Mouse (Mus musculus): ENCODE data around the gene Hist1h2be. TPM values are rescaled to one million over a fixed set of nuclear protein-coding genes. Genes with fewer than 3 reads are reported as not detected.

The Hist1h2be gene
- polyA plus RNA-seq, 1 experiment from 2014 or later, result 1.9 TPM

Small RNAs within 50 kb of the gene (microRNA-seq; reads per million reads assigned to microRNA genes)
- gene Gm44297 (not detected), gene Gm44359 (not detected), gene Gm44394 (not detected)

Other genes starting within 250 kb of the Hist1h2be start
- 5.1 and 5.2 TPM in 2 replicates for gene Abt1, start 197.3 kb downstream of the Hist1h2be start, polyA plus RNA-seq (2015; fragmentation: Nextera tagmentation; extraction: Ambion mirVana)
- 1.6 and 2.1 TPM in 2 replicates for gene Btn1a1, start 155.2 kb downstream of the Hist1h2be start, polyA plus RNA-seq (2015; fragmentation: Nextera tagmentation; extraction: Ambion mirVana)
- gene Btn2a2, start 132.3 kb downstream of the Hist1h2be start, polyA plus RNA-seq (2015; fragmentation: Nextera tagmentation; extraction: Ambion mirVana), result not detected in 2 replicates
- 4.6 and 7.0 TPM in 2 replicates for gene Hist1h4h, start 90.1 kb downstream of the Hist1h2be start, polyA plus RNA-seq (2015; fragmentation: Nextera tagmentation; extraction: Ambion mirVana)
- gene Hist1h2af, start 87.2 kb downstream of the Hist1h2be start, polyA plus RNA-seq (2015; fragmentation: Nextera tagmentation; extraction: Ambion mirVana), result 8.3 and 9.7 TPM in 2 replicates
- gene Hist1h3g, start 85.7 kb downstream of the Hist1h2be start, polyA plus RNA-seq (2015; fragmentation: Nextera tagmentation; extraction: Ambion mirVana), result 9.4 and 11.7 TPM in 2 replicates
- 1.5 and 1.6 TPM in 2 replicates for gene Hist1h2bh, start 77.7 kb downstream of the Hist1h2be start, polyA plus RNA-seq (2015; fragmentation: Nextera tagmentation; extraction: Ambion mirVana)
- 0.99 and 1.4 TPM in 2 replicates for gene Hist1h3f, start 77.1 kb downstream of the Hist1h2be start, polyA plus RNA-seq (2015; fragmentation: Nextera tagmentation; extraction: Ambion mirVana)
- gene Hist1h4f, start 69.5 kb downstream of the Hist1h2be start, polyA plus RNA-seq (2015; fragmentation: Nextera tagmentation; extraction: Ambion mirVana), result 1.4 and 2.5 TPM in 2 replicates
- gene Hist1h1d, start 67.9 kb downstream of the Hist1h2be start, polyA plus RNA-seq (2015; fragmentation: Nextera tagmentation; extraction: Ambion mirVana), result 1.1 TPM in 2 replicates
- gene Hist1h3e, start 58.8 kb downstream of the Hist1h2be start, polyA plus RNA-seq (2015; fragmentation: Nextera tagmentation; extraction: Ambion mirVana), result 2.7 and 4.4 TPM in 2 replicates
- 75.0 and 100 TPM in 2 replicates for gene Hist1h2ae, start 49.9 kb downstream of the Hist1h2be start, polyA plus RNA-seq (2015; fragmentation: Nextera tagmentation; extraction: Ambion mirVana)
- 10.0 and 11.6 TPM in 2 replicates for gene Hist1h2bg, start 49.7 kb downstream of the Hist1h2be start, polyA plus RNA-seq (2015; fragmentation: Nextera tagmentation; extraction: Ambion mirVana)
- gene Hist1h2bf, start 46.9 kb downstream of the Hist1h2be start, polyA plus RNA-seq (2015; fragmentation: Nextera tagmentation; extraction: Ambion mirVana), result 4.0 and 6.7 TPM in 2 replicates
- 3.6 and 4.1 TPM in 2 replicates for gene Hist1h2ad, start 46.7 kb downstream of the Hist1h2be start, polyA plus RNA-seq (2015; fragmentation: Nextera tagmentation; extraction: Ambion mirVana)
- gene Hist1h3d, start 45.4 kb downstream of the Hist1h2be start, polyA plus RNA-seq (2015; fragmentation: Nextera tagmentation; extraction: Ambion mirVana), result 6.0 and 7.4 TPM in 2 replicates
- gene Hist1h4d, start 39.5 kb downstream of the Hist1h2be start, polyA plus RNA-seq (2015; fragmentation: Nextera tagmentation; extraction: Ambion mirVana), result 125 and 146 TPM in 2 replicates
- gene Hist1h1e, start 1.4 kb upstream of the Hist1h2be start, polyA plus RNA-seq (2015; fragmentation: Nextera tagmentation; extraction: Ambion mirVana), result 24.7 and 26.6 TPM in 2 replicates
- gene Hist1h2ac, start 62.8 kb upstream of the Hist1h2be start, polyA plus RNA-seq (2015; fragmentation: Nextera tagmentation; extraction: Ambion mirVana), result 1.2 and 1.4 TPM in 2 replicates
- gene Hist1h2bc, start 63.1 kb upstream of the Hist1h2be start, polyA plus RNA-seq (2015; fragmentation: Nextera tagmentation; extraction: Ambion mirVana), result 136 and 151 TPM in 2 replicates
- 0.17 TPM in 1 of 2 replicates, not detected in the other for gene Hist1h1t, start 74.7 kb upstream of the Hist1h2be start, polyA plus RNA-seq (2015; fragmentation: Nextera tagmentation; extraction: Ambion mirVana)
- gene Hist1h4c, start 77.3 kb upstream of the Hist1h2be start, polyA plus RNA-seq (2015; fragmentation: Nextera tagmentation; extraction: Ambion mirVana), result 7.3 and 8.8 TPM in 2 replicates
- gene Hfe, start 89.7 kb upstream of the Hist1h2be start, polyA plus RNA-seq (2015; fragmentation: Nextera tagmentation; extraction: Ambion mirVana), result 13.6 and 16.4 TPM in 2 replicates
- 81.0 and 85.5 TPM in 2 replicates for gene Hist1h1c, start 117.7 kb upstream of the Hist1h2be start, polyA plus RNA-seq (2015; fragmentation: Nextera tagmentation; extraction: Ambion mirVana)
- 6.4 and 7.3 TPM in 2 replicates for gene Hist1h3c, start 124.5 kb upstream of the Hist1h2be start, polyA plus RNA-seq (2015; fragmentation: Nextera tagmentation; extraction: Ambion mirVana)
- gene Hist1h2bb, start 125.6 kb upstream of the Hist1h2be start, polyA plus RNA-seq (2015; fragmentation: Nextera tagmentation; extraction: Ambion mirVana), result 5.6 and 5.7 TPM in 2 replicates
- 60.0 and 64.5 TPM in 2 replicates for gene Hist1h2ab, start 130.0 kb upstream of the Hist1h2be start, polyA plus RNA-seq (2015; fragmentation: Nextera tagmentation; extraction: Ambion mirVana)
- 13.6 and 15.4 TPM in 2 replicates for gene Hist1h3b, start 131.1 kb upstream of the Hist1h2be start, polyA plus RNA-seq (2015; fragmentation: Nextera tagmentation; extraction: Ambion mirVana)
- gene Hist1h4b, start 135.9 kb upstream of the Hist1h2be start, polyA plus RNA-seq (2015; fragmentation: Nextera tagmentation; extraction: Ambion mirVana), result 2.7 and 4.1 TPM in 2 replicates
- 0.40 TPM in 1 of 2 replicates, not detected in the other for gene Hist1h4a, start 140.1 kb upstream of the Hist1h2be start, polyA plus RNA-seq (2015; fragmentation: Nextera tagmentation; extraction: Ambion mirVana)
- gene Hist1h3a, start 141.3 kb upstream of the Hist1h2be start, polyA plus RNA-seq (2015; fragmentation: Nextera tagmentation; extraction: Ambion mirVana), result 6.4 and 7.6 TPM in 2 replicates
- 3.5 and 4.3 TPM in 2 replicates for gene Hist1h1a, start 142.5 kb upstream of the Hist1h2be start, polyA plus RNA-seq (2015; fragmentation: Nextera tagmentation; extraction: Ambion mirVana)
- not detected in 2 replicates for gene Trim38, start 148.8 kb upstream of the Hist1h2be start, polyA plus RNA-seq (2015; fragmentation: Nextera tagmentation; extraction: Ambion mirVana)
- gene Slc17a2, start 185.9 kb upstream of the Hist1h2be start, polyA plus RNA-seq (2015; fragmentation: Nextera tagmentation; extraction: Ambion mirVana), result 1.5 and 1.8 TPM in 2 replicates
- gene Slc17a3, start 218.3 kb upstream of the Hist1h2be start, polyA plus RNA-seq (2015; fragmentation: Nextera tagmentation; extraction: Ambion mirVana), result 6.5 and 7.5 TPM in 2 replicates
- gene Slc17a1, start 246.6 kb upstream of the Hist1h2be start, polyA plus RNA-seq (2015; fragmentation: Nextera tagmentation; extraction: Ambion mirVana), result 0.32 and 0.59 TPM in 2 replicates